Mouse (Mus musculus): ENCODE results near the gene Cish. TPM values are rescaled to one million over a fixed set of nuclear protein-coding genes. Genes with fewer than 3 reads are reported as not detected.

Cish gene
- polyA plus RNA-seq, 1 experiment from 2014 or later, result 5.4 TPM

- H3K27ac ChIP-seq (ENCODE audit: low read depth, low read length), result no peak overlapping the region
- 0 out of 2 replicates have a peak, but pooled peaks cover 4% of the 10 kb centered on the region for H3K4me1 ChIP-seq (ENCODE audit: control insufficient read depth, insufficient read depth, low read length)
- H3K4me2 ChIP-seq (ENCODE audit: low read depth, low read length), result no peak overlapping the region
- no peak overlapping the region for H3K4me3 ChIP-seq (ENCODE audit: low read depth, low read length)
- H3K36me3 ChIP-seq (ENCODE audit: control insufficient read depth, insufficient read depth, low read length), result no peaks in the 10 kb centered on the region
- no peak for ATAC-seq (ENCODE audit: low read depth)
- WGBS, result 71% methylated on average over 2 of the region's 2 CpGs
- no peaks in the 10 kb centered on the region for H3K9me3 ChIP-seq (ENCODE audit: control insufficient read depth, low read length)
- H3K9ac ChIP-seq (replicated peaks; ENCODE audit: low read depth, low read length), result no peak overlapping the region
- H3K27me3 ChIP-seq (ENCODE audit: control insufficient read depth, insufficient read depth, low read length), result no peaks in the 10 kb centered on the region
Measured at GRCm38 (mm10) chr9:107260429-107260828, 35.4 kb upstream of the Cish start.

- Histone ChIP-seq H3K4me1 (ENCODE audit: control insufficient read depth, insufficient read depth, low read length) (0 out of 2 replicates have a peak, but pooled peaks cover 2% of the 10 kb centered on the region), H3K4me3 (ENCODE audit: low read depth, low read length) (no peak overlapping the region), H3K4me2 (ENCODE audit: low read depth, low read length) (no peak overlapping the region), H3K36me3 (ENCODE audit: control insufficient read depth, insufficient read depth, low read length) (no peaks in the 10 kb centered on the region), H3K27ac (ENCODE audit: low read depth, low read length) (no peak overlapping the region), H3K9ac (replicated peaks; ENCODE audit: low read depth, low read length) (no peak overlapping the region), H3K27me3 (ENCODE audit: control insufficient read depth, insufficient read depth, low read length) (no peaks in the 10 kb centered on the region), H3K9me3 (ENCODE audit: control insufficient read depth, low read length) (no peaks in the 10 kb centered on the region)
- 67% methylated on average over 8 of the region's 8 CpGs for WGBS
- no peak for ATAC-seq (ENCODE audit: low read depth)
Measured at GRCm38 (mm10) chr9:107260836-107261235, 35.0 kb upstream of the Cish start.

GRCm38 (mm10) chr9:107261792-107262191 lies 34.0 kb upstream of the Cish start:
- Histone ChIP-seq H3K4me2 (ENCODE audit: low read depth, low read length) (no peak overlapping the region), H3K4me3 (ENCODE audit: low read depth, low read length) (no peak overlapping the region), H3K36me3 (ENCODE audit: control insufficient read depth, insufficient read depth, low read length) (no peaks in the 10 kb centered on the region), H3K4me1 (ENCODE audit: control insufficient read depth, insufficient read depth, low read length) (no peaks in the 10 kb centered on the region), H3K27ac (ENCODE audit: low read depth, low read length) (no peak overlapping the region), H3K27me3 (ENCODE audit: control insufficient read depth, insufficient read depth, low read length) (no peaks in the 10 kb centered on the region), H3K9me3 (ENCODE audit: control insufficient read depth, low read length) (no peaks in the 10 kb centered on the region), H3K9ac (replicated peaks; ENCODE audit: low read depth, low read length) (no peak overlapping the region)
- ATAC-seq (ENCODE audit: low read depth), result no peak
- 85% methylated on average over 6 of the region's 6 CpGs for WGBS

GRCm38 (mm10) chr9:107262375-107262774 lies 33.5 kb upstream of the Cish start:
- no peak for ATAC-seq (ENCODE audit: low read depth)
- Histone ChIP-seq H3K27ac (ENCODE audit: low read depth, low read length) (no peak overlapping the region), H3K4me3 (ENCODE audit: low read depth, low read length) (no peak overlapping the region), H3K27me3 (ENCODE audit: control insufficient read depth, insufficient read depth, low read length) (no peaks in the 10 kb centered on the region), H3K4me2 (ENCODE audit: low read depth, low read length) (no peak overlapping the region), H3K4me1 (ENCODE audit: control insufficient read depth, insufficient read depth, low read length) (no peaks in the 10 kb centered on the region), H3K9ac (replicated peaks; ENCODE audit: low read depth, low read length) (no peak overlapping the region), H3K36me3 (ENCODE audit: control insufficient read depth, insufficient read depth, low read length) (no peaks in the 10 kb centered on the region), H3K9me3 (ENCODE audit: control insufficient read depth, low read length) (no peaks in the 10 kb centered on the region)
- WGBS, result 79% methylated on average over 7 of the region's 7 CpGs

- no peak for ATAC-seq (ENCODE audit: low read depth)
Measured at GRCm38 (mm10) chr9:107263912-107264311, 31.9 kb upstream of the Cish start.

GRCm38 (mm10) chr9:107264731-107265130 lies 31.1 kb upstream of the Cish start:
- H3K27ac ChIP-seq (ENCODE audit: low read depth, low read length), result no peak overlapping the region
- H3K36me3 ChIP-seq (ENCODE audit: control insufficient read depth, insufficient read depth, low read length), result no peaks in the 10 kb centered on the region
- no peak overlapping the region for H3K9ac ChIP-seq (replicated peaks; ENCODE audit: low read depth, low read length)
- H3K4me3 ChIP-seq (ENCODE audit: low read depth, low read length), result no peak overlapping the region
- H3K4me2 ChIP-seq (ENCODE audit: low read depth, low read length), result no peak overlapping the region
- H3K4me1 ChIP-seq (ENCODE audit: control insufficient read depth, insufficient read depth, low read length), result no peaks in the 10 kb centered on the region
- no peak for ATAC-seq (ENCODE audit: low read depth)
- 81% methylated on average over 3 of the region's 3 CpGs for WGBS
- H3K9me3 ChIP-seq (ENCODE audit: control insufficient read depth, low read length), result no peaks in the 10 kb centered on the region
- no peaks in the 10 kb centered on the region for H3K27me3 ChIP-seq (ENCODE audit: control insufficient read depth, insufficient read depth, low read length)

More at GRCm38 (mm10) chr9:107263912-107264311, 31.9 kb upstream of the Cish start:
- no peak overlapping the region for H3K4me2 ChIP-seq (ENCODE audit: low read depth, low read length)
- H3K4me1 ChIP-seq (ENCODE audit: control insufficient read depth, insufficient read depth, low read length), result no peaks in the 10 kb centered on the region
- no peak overlapping the region for H3K9ac ChIP-seq (replicated peaks; ENCODE audit: low read depth, low read length)
- H3K36me3 ChIP-seq (ENCODE audit: control insufficient read depth, insufficient read depth, low read length), result no peaks in the 10 kb centered on the region
- H3K9me3 ChIP-seq (ENCODE audit: control insufficient read depth, low read length), result no peaks in the 10 kb centered on the region
- H3K27me3 ChIP-seq (ENCODE audit: control insufficient read depth, insufficient read depth, low read length), result no peaks in the 10 kb centered on the region
- WGBS, result 92% methylated on average over 5 of the region's 5 CpGs
- H3K27ac ChIP-seq (ENCODE audit: low read depth, low read length), result no peak overlapping the region
- H3K4me3 ChIP-seq (ENCODE audit: low read depth, low read length), result no peak overlapping the region

- 74% methylated on average over 1 of the region's 1 CpGs for WGBS
- Histone ChIP-seq H3K27ac (ENCODE audit: low read depth, low read length) (no peak overlapping the region), H3K4me1 (ENCODE audit: control insufficient read depth, insufficient read depth, low read length) (no peaks in the 10 kb centered on the region), H3K36me3 (ENCODE audit: control insufficient read depth, insufficient read depth, low read length) (no peaks in the 10 kb centered on the region), H3K9me3 (ENCODE audit: control insufficient read depth, low read length) (no peaks in the 10 kb centered on the region), H3K4me2 (ENCODE audit: low read depth, low read length) (no peak overlapping the region), H3K4me3 (ENCODE audit: low read depth, low read length) (no peak overlapping the region), H3K27me3 (ENCODE audit: control insufficient read depth, insufficient read depth, low read length) (no peaks in the 10 kb centered on the region), H3K9ac (replicated peaks; ENCODE audit: low read depth, low read length) (no peak overlapping the region)
- ATAC-seq (ENCODE audit: low read depth), result no peak
Measured at GRCm38 (mm10) chr9:107267028-107267427, 28.8 kb upstream of the Cish start.

GRCm38 (mm10) chr9:107267721-107268402 lies 28.0 kb upstream of the Cish start:
- Histone ChIP-seq H3K4me2 (ENCODE audit: low read depth, low read length) (no peak overlapping the region), H3K4me3 (ENCODE audit: low read depth, low read length) (no peak overlapping the region), H3K36me3 (ENCODE audit: control insufficient read depth, insufficient read depth, low read length) (no peaks in the 10 kb centered on the region), H3K9me3 (ENCODE audit: control insufficient read depth, low read length) (no peaks in the 10 kb centered on the region), H3K4me1 (ENCODE audit: control insufficient read depth, insufficient read depth, low read length) (no peaks in the 10 kb centered on the region), H3K27me3 (ENCODE audit: control insufficient read depth, insufficient read depth, low read length) (no peaks in the 10 kb centered on the region), H3K27ac (ENCODE audit: low read depth, low read length) (no peak overlapping the region), H3K9ac (replicated peaks; ENCODE audit: low read depth, low read length) (no peak overlapping the region)
- 51% methylated on average over 4 of the region's 4 CpGs for WGBS
- ATAC-seq (ENCODE audit: low read depth), result no peak

GRCm38 (mm10) chr9:107269772-107270171 lies 26.1 kb upstream of the Cish start:
- Histone ChIP-seq H3K27me3 (ENCODE audit: control insufficient read depth, insufficient read depth, low read length) (no peaks in the 10 kb centered on the region), H3K9ac (replicated peaks; ENCODE audit: low read depth, low read length) (no peak overlapping the region), H3K4me3 (ENCODE audit: low read depth, low read length) (no peak overlapping the region), H3K4me1 (ENCODE audit: control insufficient read depth, insufficient read depth, low read length) (no peaks in the 10 kb centered on the region), H3K36me3 (ENCODE audit: control insufficient read depth, insufficient read depth, low read length) (no peaks in the 10 kb centered on the region), H3K9me3 (ENCODE audit: control insufficient read depth, low read length) (no peaks in the 10 kb centered on the region), H3K4me2 (ENCODE audit: low read depth, low read length) (no peak overlapping the region), H3K27ac (ENCODE audit: low read depth, low read length) (no peak overlapping the region)
- 97% methylated on average over 1 of the region's 1 CpGs for WGBS
- ATAC-seq (ENCODE audit: low read depth), result no peak

Data from neural tube, embryonic 14.5 days (tissue).